Mouse (Mus musculus) stomach, embryonic 16.5 days (tissue): ENCODE data around the gene Nid2. TPM values are rescaled to one million over a fixed set of nuclear protein-coding genes. Genes with fewer than 3 reads are reported as not detected.

Source experiments
- ATAC-seq: fragments of 200-750 bp; cut with Nextera tagmentation; 2 replicates; pipeline ENCODE4 v1.8.0; 2017; ENCODE audit warnings: moderate number of reproducible peaks, moderate TSS enrichment; ENCODE audit not compliant: insufficient read depth, low FRiP score
- H3K27ac ChIP-seq: fragments of 300-500 bp; sonication (generic); 2 replicates; pipeline ENCODE4 v1.5.1; 2014; ENCODE audit warnings: low read length
- H3K27me3 ChIP-seq: fragments of 300-500 bp; sonication (generic); 2 replicates; pipeline ENCODE4 v1.6.1; 2014; ENCODE audit warnings: low read length, control low read depth, mixed read lengths; ENCODE audit not compliant: control insufficient read depth, insufficient read depth
- H3K36me3 ChIP-seq: fragments of 300-500 bp; sonication (generic); 2 replicates; pipeline ENCODE4 v1.6.1; 2014; ENCODE audit warnings: low read length; ENCODE audit not compliant: control insufficient read depth, insufficient read depth
- H3K4me1 ChIP-seq: fragments of 300-500 bp; sonication (generic); 2 replicates; pipeline ENCODE4 v1.6.1; 2014; ENCODE audit warnings: low read length, control low read depth, mixed read lengths; ENCODE audit not compliant: control insufficient read depth, insufficient read depth
- H3K4me2 ChIP-seq: fragments of 300-500 bp; sonication (generic); 2 replicates; pipeline ENCODE4 v1.6.1; 2014; ENCODE audit warnings: low read depth, low read length, mixed read lengths
- H3K4me3 ChIP-seq: fragments of 300-500 bp; sonication (generic); replicated peaks from 2 replicates; pipeline ENCODE4 v1.5.1; 2014; ENCODE audit warnings: mild to moderate bottlenecking, low read length
- H3K9ac ChIP-seq: fragments of 300-500 bp; sonication (generic); 2 replicates; pipeline ENCODE4 v1.6.1; 2014; ENCODE audit warnings: low read length
- H3K9me3 ChIP-seq: fragments of 300-500 bp; sonication (generic); replicated peaks from 2 replicates; pipeline ENCODE4 v1.6.1; 2016; ENCODE audit warnings: low read length, control low read depth; ENCODE audit not compliant: control insufficient read depth
- WGBS: fragments of 180-500 bp; shearing (Covaris S2); extraction: QIAGEN DNeasy Blood & Tissue Kit; methylation state at CpG from one replicate; pipeline ENCODE4 v1.1.7; 2014; 5-methylcytosine and 5-hydroxymethylcytosine counted together
- polyA plus RNA-seq: library from polyadenylated mRNA; unstranded; fragments of >200 nt; fragmentation: Nextera tagmentation; extraction: Ambion mirVana; gene quantifications from 2 replicates; pipeline ENCODE4 v1.2.1, GENCODE M21; 2015

The Nid2 gene
- polyA plus RNA-seq, 1 experiment from 2014 or later, result 94.3 TPM

DNA sequence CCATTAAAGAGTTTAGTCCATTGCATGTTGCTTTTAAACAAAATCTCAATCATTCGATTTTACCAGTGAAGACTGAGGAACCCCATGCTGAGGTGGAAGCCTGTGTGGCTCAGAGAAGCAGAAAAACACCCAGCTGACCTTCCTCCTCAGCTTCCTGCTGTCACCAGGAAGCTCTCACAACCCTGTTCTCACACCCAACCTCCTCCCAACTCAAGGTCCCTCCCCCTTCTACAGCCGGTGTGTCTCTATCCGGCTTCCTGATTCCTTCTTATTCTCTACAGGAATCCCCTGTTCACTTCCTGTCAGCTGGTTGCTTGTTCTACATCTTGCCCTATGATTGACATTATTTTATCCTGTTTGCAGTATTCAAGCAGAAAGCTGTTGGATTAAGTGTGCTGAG is 38.0 kb upstream of the Nid2 start:
- no peak for ATAC-seq
- H3K4me1 ChIP-seq, result peaks cover 5% of the 10 kb centered on the region; the same call in 1 of the 2 replicates
- H3K4me2 ChIP-seq, result no peak overlapping the region
- H3K36me3 ChIP-seq, result no peaks in the 10 kb centered on the region
- no peaks in the 10 kb centered on the region for H3K9me3 ChIP-seq
- peak overlapping the region; percentile 66 for H3K27ac ChIP-seq
- no peaks in the 10 kb centered on the region for H3K27me3 ChIP-seq
- H3K9ac ChIP-seq, result no peak overlapping the region
- 39% methylated on average over 3 of the region's 3 CpGs for WGBS
- no peak overlapping the region for H3K4me3 ChIP-seq

DNA sequence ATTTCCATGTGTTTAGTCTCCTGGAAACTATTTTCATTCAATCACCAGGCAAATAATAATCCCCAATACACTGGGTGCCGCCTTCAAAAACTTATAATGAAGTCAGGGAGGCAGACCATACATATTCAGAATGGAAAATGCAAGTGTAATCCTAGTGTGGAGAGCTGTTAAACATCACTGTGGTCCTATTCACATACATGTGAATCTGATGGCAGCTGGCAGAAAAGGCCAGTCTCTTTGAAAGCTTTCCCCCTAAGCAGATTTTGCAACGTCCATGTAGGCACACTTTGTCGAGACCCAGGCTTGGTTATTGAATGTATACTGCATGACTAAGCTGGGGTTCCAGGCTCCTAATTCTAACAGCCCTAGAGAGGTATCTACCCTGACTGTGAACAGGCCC is 32.0 kb upstream of the Nid2 start:
- Histone ChIP-seq H3K27me3 (no peaks in the 10 kb centered on the region), H3K9ac (no peak overlapping the region), H3K36me3 (no peaks in the 10 kb centered on the region), H3K27ac (no peak overlapping the region), H3K4me1 (0 out of 2 replicates have a peak, but pooled peaks cover 2% of the 10 kb centered on the region), H3K4me2 (no peak overlapping the region), H3K4me3 (no peak overlapping the region), H3K9me3 (no peaks in the 10 kb centered on the region)
- ATAC-seq, result no peak
- 68% methylated on average over 3 of the region's 3 CpGs for WGBS

DNA sequence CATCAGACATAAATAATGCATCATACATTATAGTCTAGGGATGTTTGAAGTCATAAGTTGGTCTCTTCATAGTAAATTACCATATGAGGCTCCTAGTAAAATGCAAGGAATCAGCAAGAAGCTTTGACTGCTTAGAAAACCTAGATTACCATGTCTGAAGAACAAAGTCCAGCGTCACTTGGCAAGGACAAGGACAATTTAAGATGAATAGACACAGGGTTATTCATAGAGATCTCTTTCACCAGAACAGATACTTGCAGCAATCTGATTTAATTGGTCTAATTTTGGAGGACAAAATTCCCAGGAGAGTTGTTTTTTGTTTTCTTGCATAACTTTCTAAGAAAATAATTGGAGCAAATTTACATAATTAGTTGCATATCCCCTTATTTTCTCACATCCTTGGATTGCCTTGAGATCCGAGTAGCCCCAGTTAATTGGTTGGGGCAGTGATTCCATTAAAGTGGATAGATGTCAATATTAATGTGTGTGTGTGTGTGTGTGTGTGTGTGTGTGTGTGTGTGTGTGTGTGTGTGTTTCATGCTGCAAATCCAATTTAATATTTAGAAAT is 30.9 kb upstream of the Nid2 start:
- Histone ChIP-seq H3K9ac (no peak overlapping the region), H3K4me3 (no peak overlapping the region), H3K27me3 (no peaks in the 10 kb centered on the region), H3K4me1 (0 out of 2 replicates have a peak, but pooled peaks cover 2% of the 10 kb centered on the region), H3K9me3 (no peaks in the 10 kb centered on the region), H3K36me3 (no peaks in the 10 kb centered on the region), H3K27ac (no peak overlapping the region), H3K4me2 (no peak overlapping the region)
- ATAC-seq, result no peak
- 73% methylated on average over 2 of the region's 2 CpGs for WGBS

DNA sequence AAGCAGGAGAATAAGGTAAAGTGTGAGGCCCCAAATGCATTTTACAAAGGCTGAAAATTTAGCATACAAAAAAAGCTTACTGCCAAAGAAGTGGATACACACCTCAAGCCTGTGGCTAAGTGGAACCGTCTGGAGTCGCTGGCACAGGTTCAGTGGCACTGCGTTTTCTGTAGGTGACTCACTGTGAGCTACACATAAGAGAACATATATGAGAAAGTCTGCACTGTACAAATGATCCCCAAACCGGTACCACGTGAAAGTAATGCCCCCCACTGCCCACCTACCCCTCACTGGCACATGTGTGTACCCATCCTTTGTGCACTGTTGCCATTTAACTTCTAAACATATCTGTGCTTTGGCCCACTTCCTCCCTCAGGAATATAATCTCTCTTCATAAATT is 22.8 kb upstream of the Nid2 start:
- Histone ChIP-seq H3K9me3 (no peaks in the 10 kb centered on the region), H3K4me1 (peaks cover 14% of the 10 kb centered on the region), H3K36me3 (no peaks in the 10 kb centered on the region), H3K27ac (peak overlapping the region; percentile 68), H3K9ac (no peak overlapping the region), H3K4me2 (no peak overlapping the region), H3K4me3 (no peak overlapping the region), H3K27me3 (no peaks in the 10 kb centered on the region)
- ATAC-seq, result no peak
- 59% methylated on average over 5 of the region's 5 CpGs for WGBS

DNA sequence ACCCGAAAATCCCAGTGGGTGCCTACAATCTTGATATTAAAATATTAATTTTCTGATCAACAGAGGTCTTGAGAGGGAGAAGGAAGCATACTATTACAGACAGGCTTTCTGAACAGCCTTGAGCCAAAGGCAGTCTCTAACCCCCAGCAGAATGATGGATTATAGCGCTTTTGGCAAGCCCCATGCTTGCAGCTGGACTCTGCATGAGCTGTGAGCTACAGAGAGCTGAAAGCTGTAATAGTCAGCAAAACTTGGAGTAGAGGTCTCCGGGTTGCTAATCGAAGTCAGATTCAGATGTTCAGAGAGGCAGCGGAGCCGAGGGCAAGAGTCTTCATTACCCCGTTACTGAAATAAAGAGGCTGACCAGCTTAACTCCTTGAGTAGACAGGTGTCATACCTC is 22.3 kb upstream of the Nid2 start:
- H3K9me3 ChIP-seq, result no peaks in the 10 kb centered on the region
- peak; percentile 90 for ATAC-seq
- no peaks in the 10 kb centered on the region for H3K36me3 ChIP-seq
- no peak overlapping the region for H3K4me3 ChIP-seq
- peak overlapping the region; percentile 15; the same call in 1 of the 2 replicates for H3K4me2 ChIP-seq
- no peak overlapping the region for H3K9ac ChIP-seq
- 42% methylated on average over 7 of the region's 7 CpGs for WGBS
- no peaks in the 10 kb centered on the region for H3K27me3 ChIP-seq
- peak overlapping the region; percentile 68 for H3K27ac ChIP-seq
- peaks cover 18% of the 10 kb centered on the region for H3K4me1 ChIP-seq

DNA sequence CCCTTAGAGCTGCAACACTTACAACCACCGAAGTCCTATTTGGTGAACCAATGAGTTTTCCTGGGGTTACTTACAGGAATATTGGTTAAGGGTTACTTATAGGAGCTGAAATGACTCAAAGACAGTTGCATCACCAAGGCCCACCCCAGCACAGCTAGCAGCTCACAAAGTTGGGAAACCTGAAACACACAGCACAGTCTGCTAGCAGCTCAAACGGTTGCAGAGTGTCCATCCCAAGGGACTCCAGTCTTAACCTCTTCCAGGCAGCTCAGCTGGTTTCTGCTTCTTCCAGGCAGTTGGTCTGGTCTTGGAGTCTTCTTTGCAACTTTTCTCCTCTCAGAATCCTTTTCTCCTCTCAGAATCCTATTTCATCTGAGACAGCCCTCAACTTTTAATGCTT is 19.0 kb upstream of the Nid2 start:
- Histone ChIP-seq H3K27ac (no peak overlapping the region), H3K4me2 (no peak overlapping the region), H3K4me1 (peaks cover 21% of the 10 kb centered on the region), H3K9ac (no peak overlapping the region), H3K27me3 (no peaks in the 10 kb centered on the region), H3K9me3 (no peaks in the 10 kb centered on the region), H3K36me3 (no peaks in the 10 kb centered on the region), H3K4me3 (no peak overlapping the region)
- ATAC-seq, result no peak
- 82% methylated on average over 2 of the region's 2 CpGs for WGBS

DNA sequence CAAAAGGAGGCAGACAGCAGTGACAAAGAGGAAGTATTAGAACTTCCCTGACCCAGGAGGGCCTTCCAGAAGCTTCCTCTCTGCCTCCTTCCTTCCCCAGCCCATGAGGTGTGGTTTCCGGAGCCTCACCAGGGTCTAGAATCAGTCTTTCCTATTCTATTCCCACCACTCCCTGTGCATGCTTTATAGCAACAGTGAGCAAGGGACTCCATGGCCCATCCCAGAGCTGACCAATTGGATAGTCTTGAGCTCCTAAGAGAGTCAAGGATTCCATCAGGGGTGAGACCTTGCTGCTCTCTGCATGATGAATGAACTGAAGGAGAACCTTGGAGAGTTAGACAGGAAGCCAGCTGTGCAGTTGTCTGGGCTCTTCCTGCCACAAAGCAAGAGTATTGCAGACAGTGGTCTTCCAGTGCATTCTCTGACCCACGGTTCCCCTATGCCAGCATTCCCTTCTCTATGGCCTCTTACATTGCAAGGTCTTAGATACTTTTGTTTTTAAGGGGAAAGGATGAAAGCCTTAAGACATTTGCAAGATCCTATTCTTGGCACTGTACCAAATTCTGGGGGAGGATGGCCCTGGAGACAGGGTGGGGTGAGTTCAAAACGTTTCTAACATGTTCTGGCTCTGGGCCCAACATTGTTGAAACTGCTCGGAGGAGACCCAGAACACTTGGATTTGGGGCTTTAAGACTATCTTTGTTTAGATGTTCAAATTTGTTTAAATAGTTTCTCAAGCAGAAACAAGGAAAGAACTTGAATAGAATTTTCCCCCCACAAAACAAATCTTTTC is 17.4 kb upstream of the Nid2 start:
- ATAC-seq, result peak; percentile 56; the same call in 1 of the 2 replicates
- H3K9ac ChIP-seq, result no peak overlapping the region
- 31% methylated on average over 4 of the region's 4 CpGs for WGBS
- H3K4me1 ChIP-seq, result peaks cover 21% of the 10 kb centered on the region
- no peaks in the 10 kb centered on the region for H3K9me3 ChIP-seq
- no peak overlapping the region for H3K4me3 ChIP-seq
- H3K27me3 ChIP-seq, result no peaks in the 10 kb centered on the region
- H3K27ac ChIP-seq, result peak overlapping the region; percentile 90
- H3K36me3 ChIP-seq, result no peaks in the 10 kb centered on the region
- H3K4me2 ChIP-seq, result no peak overlapping the region

DNA sequence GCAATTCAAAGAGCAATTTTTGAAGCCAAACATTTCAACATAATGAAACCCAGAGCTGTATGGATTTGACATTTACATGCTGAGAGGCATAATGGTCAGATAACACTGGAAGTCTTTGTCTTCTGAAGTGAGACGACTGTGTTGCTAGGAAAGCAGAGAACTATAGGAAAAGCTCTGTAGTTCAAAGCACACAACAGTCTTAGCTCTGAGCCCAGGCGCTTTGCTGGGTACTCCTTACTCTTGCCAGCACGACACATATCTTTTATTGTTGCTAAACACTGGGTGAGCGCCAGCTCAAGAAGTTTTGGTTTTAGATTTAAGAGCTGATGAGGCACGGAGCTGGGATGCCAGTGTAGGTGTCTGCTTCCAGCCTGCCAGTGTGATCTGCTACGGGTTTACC is 15.8 kb upstream of the Nid2 start:
- 46% methylated on average over 6 of the region's 6 CpGs for WGBS
- no peak for ATAC-seq

DNA sequence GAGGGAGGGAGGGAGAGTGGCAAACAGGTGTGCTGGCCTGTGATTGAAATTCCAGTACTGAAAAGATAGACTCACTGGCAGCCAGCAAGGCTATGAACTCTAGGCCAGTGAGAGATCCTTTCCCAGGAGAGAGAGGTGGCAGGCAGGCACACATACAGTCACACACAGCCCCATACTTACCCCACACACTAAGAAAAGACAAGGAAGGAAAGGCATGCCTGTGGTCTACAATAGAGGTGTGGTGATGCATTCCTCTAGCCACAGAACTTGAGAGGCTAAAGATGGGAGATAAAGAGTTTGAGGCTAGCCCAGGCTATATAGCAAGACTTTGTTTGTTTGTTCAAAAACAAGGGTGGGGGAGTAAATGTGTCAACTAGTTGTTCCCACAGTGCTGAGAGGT is 13.5 kb upstream of the Nid2 start:
- Histone ChIP-seq H3K4me3 (no peak overlapping the region), H3K4me1 (peaks cover 16% of the 10 kb centered on the region), H3K27me3 (no peaks in the 10 kb centered on the region), H3K4me2 (no peak overlapping the region), H3K9ac (peak overlapping the region; percentile 56; the same call in 1 of the 2 replicates), H3K27ac (peak overlapping the region; percentile 94), H3K36me3 (no peaks in the 10 kb centered on the region), H3K9me3 (no peaks in the 10 kb centered on the region)
- ATAC-seq, result no peak

More for the DNA sequence above, 15.8 kb upstream of the Nid2 start:
- Histone ChIP-seq H3K4me3 (no peak overlapping the region), H3K4me1 (peaks cover 16% of the 10 kb centered on the region), H3K27ac (no peak overlapping the region), H3K9ac (no peak overlapping the region), H3K4me2 (no peak overlapping the region), H3K36me3 (no peaks in the 10 kb centered on the region), H3K27me3 (no peaks in the 10 kb centered on the region), H3K9me3 (no peaks in the 10 kb centered on the region)
